Mouse (Mus musculus) heart, embryonic 16.5 days (tissue): Measurements from ENCODE around the gene Casp7. TPM values are rescaled to one million over a fixed set of nuclear protein-coding genes. Genes with fewer than 3 reads are reported as not detected.

Experiments used
- ATAC-seq: fragments of 200-750 bp; cut with Nextera tagmentation; replicated peaks from 2 replicates; pipeline ENCODE4 v1.8.0; 2017; ENCODE audit warnings: moderate number of reproducible peaks; ENCODE audit not compliant: insufficient read depth, low FRiP score; ENCODE audit errors: extremely low read depth
- H3K27ac ChIP-seq: fragments of 300-500 bp; sonication (generic); 2 replicates; pipeline ENCODE4 v1.5.1; 2014; ENCODE audit warnings: mild to moderate bottlenecking, low read length, control low read depth, moderate library complexity
- H3K27me3 ChIP-seq: fragments of 300-500 bp; sonication (generic); 2 replicates; pipeline ENCODE4 v1.6.1; 2014; ENCODE audit warnings: low read length, mixed read lengths; ENCODE audit not compliant: control insufficient read depth, insufficient read depth
- H3K36me3 ChIP-seq: fragments of 300-500 bp; sonication (generic); 2 replicates; pipeline ENCODE4 v1.6.1; 2014; ENCODE audit not compliant: control insufficient read depth, insufficient read depth
- H3K4me1 ChIP-seq: fragments of 300-500 bp; sonication (generic); 2 replicates; pipeline ENCODE4 v1.6.1; 2014; ENCODE audit warnings: low read length, mixed read lengths; ENCODE audit not compliant: control insufficient read depth, insufficient read depth
- H3K4me2 ChIP-seq: fragments of 300-500 bp; sonication (generic); 2 replicates; pipeline ENCODE4 v1.6.1; 2014; ENCODE audit warnings: low read depth, mild to moderate bottlenecking, control low read depth, low read length
- H3K4me3 ChIP-seq: fragments of 300-500 bp; sonication (generic); 2 replicates; pipeline ENCODE4 v1.5.1; 2014; ENCODE audit warnings: mild to moderate bottlenecking, control low read depth, low read length
- H3K9ac ChIP-seq: fragments of 300-500 bp; sonication (generic); 2 replicates; pipeline ENCODE4 v1.6.1; 2014; ENCODE audit warnings: low read length, control low read depth
- H3K9me3 ChIP-seq: fragments of 300-500 bp; sonication (generic); replicated peaks from 2 replicates; pipeline ENCODE4 v1.6.1; 2016; ENCODE audit warnings: low read length; ENCODE audit not compliant: control insufficient read depth
- WGBS: fragments of 180-500 bp; shearing (Covaris S2); extraction: QIAGEN DNeasy Blood & Tissue Kit; methylation state at CpG from one replicate; pipeline ENCODE4 v1.1.7; 2014; 5-methylcytosine and 5-hydroxymethylcytosine counted together
- polyA plus RNA-seq: library from polyadenylated mRNA; unstranded; fragments of >200 nt; fragmentation: Nextera tagmentation; extraction: Ambion mirVana; gene quantifications from 2 replicates; pipeline ENCODE4 v1.2.1, GENCODE M21; 2015

Casp7 gene
- polyA plus RNA-seq, 1 experiment from 2014 or later, result 33.2 TPM

- 69% methylated on average over 6 of the region's 6 CpGs for WGBS
- Histone ChIP-seq H3K4me2 (no peak overlapping the region), H3K27me3 (no peaks in the 10 kb centered on the region), H3K4me1 (peaks cover 24% of the 10 kb centered on the region), H3K9me3 (no peaks in the 10 kb centered on the region), H3K36me3 (no peaks in the 10 kb centered on the region), H3K4me3 (no peak overlapping the region), H3K9ac (no peak overlapping the region), H3K27ac (no peak overlapping the region)
- no peak for ATAC-seq
These were observed 5.5 kb upstream of the Casp7 start for GRCm38 (mm10) chr19:56391307-56392046.

GRCm38 (mm10) chr19:56393311-56393866 is 3.5 kb upstream of the Casp7 start:
- Histone ChIP-seq H3K9ac (no peak overlapping the region), H3K4me1 (peaks cover 24% of the 10 kb centered on the region), H3K4me3 (no peak overlapping the region), H3K27ac (no peak overlapping the region), H3K4me2 (no peak overlapping the region), H3K27me3 (no peaks in the 10 kb centered on the region), H3K36me3 (no peaks in the 10 kb centered on the region), H3K9me3 (no peaks in the 10 kb centered on the region)
- no peak for ATAC-seq
- 72% methylated on average over 9 of the region's 9 CpGs for WGBS

DNA sequence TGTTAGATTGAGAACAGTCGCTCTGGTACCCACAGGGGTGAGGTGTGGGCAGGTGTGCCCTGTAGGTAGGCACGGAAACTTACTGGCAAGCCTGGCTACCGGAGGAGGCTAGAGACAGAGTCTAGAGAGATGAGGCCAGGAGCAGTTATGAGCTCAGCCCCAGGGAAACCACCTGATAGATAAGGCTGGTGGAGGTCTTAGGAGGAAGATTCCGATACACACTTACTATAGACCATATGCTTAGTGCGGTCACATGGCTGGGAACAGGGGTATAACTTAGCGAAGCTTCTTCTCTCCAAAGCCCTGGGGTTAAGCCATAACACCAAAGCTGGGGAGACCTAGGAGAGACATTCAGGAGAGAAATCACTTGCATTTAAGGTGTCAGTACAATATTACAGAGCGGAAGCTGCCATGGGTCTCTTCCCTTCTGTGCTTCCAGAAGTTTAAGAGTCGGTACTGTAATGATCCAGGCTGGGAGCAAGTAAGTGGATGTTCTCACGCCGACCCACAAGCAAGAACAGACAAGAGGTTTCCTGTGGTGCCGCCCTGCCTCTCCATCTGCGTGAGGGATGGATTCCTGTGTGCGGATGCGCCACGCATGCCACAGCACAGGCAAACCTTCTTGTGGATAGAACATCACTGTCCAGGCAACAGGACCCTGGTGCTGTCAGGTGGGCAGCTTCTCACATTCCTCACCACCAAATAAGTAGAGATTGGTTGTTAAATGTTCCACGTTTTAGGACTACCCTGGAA is 1.6 kb upstream of the Casp7 start:
- no peaks in the 10 kb centered on the region for H3K9me3 ChIP-seq
- no peaks in the 10 kb centered on the region for H3K27me3 ChIP-seq
- no peak overlapping the region for H3K4me3 ChIP-seq
- H3K4me1 ChIP-seq, result peaks cover 29% of the 10 kb centered on the region
- no peak overlapping the region for H3K9ac ChIP-seq
- no peak overlapping the region for H3K4me2 ChIP-seq
- H3K36me3 ChIP-seq, result no peaks in the 10 kb centered on the region
- ATAC-seq, result no peak
- H3K27ac ChIP-seq, result no peak overlapping the region
- WGBS, result 85% methylated on average over 16 of the region's 16 CpGs

- no peaks in the 10 kb centered on the region for H3K36me3 ChIP-seq
- no peaks in the 10 kb centered on the region for H3K9me3 ChIP-seq
- no peaks in the 10 kb centered on the region for H3K27me3 ChIP-seq
- no peak overlapping the region for H3K27ac ChIP-seq
- peak overlapping the region; percentile 77 for H3K4me3 ChIP-seq
- 38% methylated on average over 12 of the region's 12 CpGs for WGBS
- peak overlapping the region; percentile 92 for H3K4me2 ChIP-seq
- peaks cover 25% of the 10 kb centered on the region for H3K4me1 ChIP-seq
- peak overlapping the region; percentile 92 for H3K9ac ChIP-seq
- ATAC-seq, result no peak
These were observed 702 bp upstream of the Casp7 start for GRCm38 (mm10) chr19:56396227-56396626.

- Histone ChIP-seq H3K36me3 (no peaks in the 10 kb centered on the region), H3K4me1 (peaks cover 16% of the 10 kb centered on the region), H3K27ac (peak overlapping the region; percentile 92), H3K4me2 (peak overlapping the region; percentile 92), H3K4me3 (peak overlapping the region; percentile 77), H3K27me3 (no peaks in the 10 kb centered on the region), H3K9ac (peak overlapping the region; percentile 92), H3K9me3 (no peaks in the 10 kb centered on the region)
- WGBS, result 39% methylated on average over 11 of the region's 11 CpGs
- ATAC-seq, result no peak
These were observed 966 bp downstream of the Casp7 start for GRCm38 (mm10) chr19:56397663-56398527.

GRCm38 (mm10) chr19:56398528-56398795 is 1.5 kb downstream of the Casp7 start:
- H3K4me3 ChIP-seq, result no peak overlapping the region
- H3K36me3 ChIP-seq, result no peaks in the 10 kb centered on the region
- H3K9me3 ChIP-seq, result no peaks in the 10 kb centered on the region
- no peaks in the 10 kb centered on the region for H3K27me3 ChIP-seq
- no peak overlapping the region for H3K9ac ChIP-seq
- peaks cover 16% of the 10 kb centered on the region for H3K4me1 ChIP-seq
- ATAC-seq, result no peak
- no peak overlapping the region for H3K27ac ChIP-seq
- H3K4me2 ChIP-seq, result no peak overlapping the region

DNA sequence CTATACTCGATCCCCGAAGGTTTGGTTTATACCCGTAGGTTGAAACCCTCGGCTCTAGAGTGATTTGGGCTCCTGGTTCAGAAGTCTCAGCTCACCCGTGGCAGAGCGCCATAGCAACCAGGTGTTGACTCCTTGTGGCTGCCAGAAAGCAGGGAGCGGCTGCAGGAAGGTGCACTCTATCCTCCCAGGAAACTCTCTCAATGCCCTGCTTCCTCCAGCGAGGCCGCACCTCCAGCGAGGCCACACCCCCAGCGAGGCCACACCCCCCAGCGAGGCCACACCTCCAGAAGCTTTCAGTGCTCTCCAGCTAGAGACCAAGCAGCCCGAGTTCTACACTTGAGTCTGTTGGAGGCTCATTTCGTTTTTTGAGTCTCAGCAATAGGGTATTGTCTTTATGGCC is 3.3 kb downstream of the Casp7 start:
- H3K9ac ChIP-seq, result no peak overlapping the region
- WGBS, result 50% methylated on average over 14 of the region's 14 CpGs
- H3K27ac ChIP-seq, result no peak overlapping the region
- no peaks in the 10 kb centered on the region for H3K27me3 ChIP-seq
- no peak overlapping the region for H3K4me2 ChIP-seq
- no peak for ATAC-seq
- H3K36me3 ChIP-seq, result peaks cover 8% of the 10 kb centered on the region
- no peaks in the 10 kb centered on the region for H3K9me3 ChIP-seq
- H3K4me1 ChIP-seq, result peaks cover 16% of the 10 kb centered on the region
- H3K4me3 ChIP-seq, result no peak overlapping the region

DNA sequence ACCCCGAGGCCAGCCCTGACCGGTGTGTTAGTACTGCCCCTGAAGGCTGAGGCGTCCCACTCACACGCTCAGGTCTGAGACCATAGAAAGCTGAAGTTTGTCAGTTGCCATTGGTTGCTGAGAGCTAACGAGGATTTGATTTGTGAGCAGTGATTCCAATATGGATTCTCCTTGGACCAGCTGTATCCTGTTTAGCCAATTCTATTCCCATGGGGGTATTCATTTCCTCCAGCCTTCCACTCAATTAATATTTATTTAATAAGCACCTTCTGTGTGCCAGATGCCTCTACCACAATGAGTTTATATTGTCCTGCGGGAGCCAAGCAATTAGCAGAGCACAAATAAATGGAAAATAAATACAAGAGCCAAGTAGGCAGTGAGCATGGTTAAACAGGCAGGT is 4.9 kb downstream of the Casp7 start:
- no peaks in the 10 kb centered on the region for H3K27me3 ChIP-seq
- peaks cover 12% of the 10 kb centered on the region for H3K36me3 ChIP-seq
- ATAC-seq, result no peak
- no peak overlapping the region for H3K4me3 ChIP-seq
- peaks cover 16% of the 10 kb centered on the region for H3K4me1 ChIP-seq
- H3K9me3 ChIP-seq, result no peaks in the 10 kb centered on the region
- no peak overlapping the region for H3K4me2 ChIP-seq
- H3K9ac ChIP-seq, result no peak overlapping the region
- no peak overlapping the region for H3K27ac ChIP-seq
- 86% methylated on average over 6 of the region's 6 CpGs for WGBS
